Mouse (Mus musculus): ENCODE measurements around the gene Car7. TPM values are rescaled to one million over a fixed set of nuclear protein-coding genes. Genes with fewer than 3 reads are reported as not detected.

The Car7 gene
- 7.5 and 8.0 TPM in 2 replicates for polyA plus RNA-seq (2012; rRNA removed)

- WGBS, result under 1% methylated on average over 70 of the region's 70 CpGs
- DNase-seq, result peak; percentile 96
- H3K4me3 ChIP-seq (ENCODE audit: insufficient read depth, low read depth, low read length), result peak within 1 kb of the TSS; percentile 94
- H3K4me1 ChIP-seq (ENCODE audit: control insufficient read depth, insufficient read depth, low read length), result peaks cover 13% of the 10 kb centered on the region; the same call in 1 of the 2 replicates
- peak; percentile 66 for TF ChIP-seq POLR2A (IDR thresholded peaks at IDR 0.05; ENCODE audit: low read depth, low read length)
- TF ChIP-seq CTCF (conservative IDR thresholded peaks at IDR 0.05; ENCODE audit: insufficient read depth, insufficient read length, low read depth, low read length), result peak; percentile 92
- no peaks in the 10 kb centered on the region for H3K36me3 ChIP-seq (ENCODE audit: control insufficient read depth, insufficient read depth, low read length)
- no peaks in the 10 kb centered on the region for H3K27me3 ChIP-seq (replicated peaks; ENCODE audit: control insufficient read depth, insufficient read depth, low read length)
- H3K27ac ChIP-seq (ENCODE audit: insufficient read depth, low read depth, low read length), result peak within 1 kb of the TSS; percentile 74
These were observed at the start of gene Car7, which contains the start of gene Nae1 for GRCm38 (mm10) chr8:104533971-104534778. Gene Car7, plus strand, starts transcription at chr8:104534689. Gene Nae1, minus strand, starts transcription at chr8:104534637.

- Histone ChIP-seq H3K36me3 (ENCODE audit: control insufficient read depth, insufficient read depth, low read length) (no peaks in the 10 kb centered on the region; the same call in 1 of the 2 replicates), H3K4me1 (ENCODE audit: control insufficient read depth, insufficient read depth, low read length) (no peaks in the 10 kb centered on the region), H3K27me3 (replicated peaks; ENCODE audit: control insufficient read depth, insufficient read depth, low read length) (no peaks in the 10 kb centered on the region), H3K27ac (ENCODE audit: insufficient read depth, low read depth, low read length) (no peak within 1 kb of the TSS), H3K4me3 (ENCODE audit: insufficient read depth, low read depth, low read length) (peak within 1 kb of the TSS; percentile 58)
- peak; percentile 54 for DNase-seq
- no peak for TF ChIP-seq POLR2A (IDR thresholded peaks at IDR 0.05; ENCODE audit: low read depth, low read length)
- 0 out of 2 replicates have a peak, but pooled peaks have one; percentile 13 for TF ChIP-seq CTCF (conservative IDR thresholded peaks at IDR 0.05; ENCODE audit: insufficient read depth, insufficient read length, low read depth, low read length)
- 3% methylated on average over 64 of the region's 64 CpGs for WGBS
These were observed 25.2 kb upstream of the Car7 start, which contains the start of gene Terb1 for GRCm38 (mm10) chr8:104509061-104510006. Gene Terb1, minus strand, starts transcription at chr8:104509910.

GRCm38 (mm10) chr8:104510134-104510533, 24.4 kb upstream of the Car7 start:
- 81% methylated on average over 3 of the region's 3 CpGs for WGBS
- no peaks in the 10 kb centered on the region for H3K4me1 ChIP-seq (ENCODE audit: control insufficient read depth, insufficient read depth, low read length)
- no peak for TF ChIP-seq POLR2A (IDR thresholded peaks at IDR 0.05; ENCODE audit: low read depth, low read length)
- TF ChIP-seq CTCF (conservative IDR thresholded peaks at IDR 0.05; ENCODE audit: insufficient read depth, insufficient read length, low read depth, low read length), result no peak
- H3K27me3 ChIP-seq (replicated peaks; ENCODE audit: control insufficient read depth, insufficient read depth, low read length), result no peaks in the 10 kb centered on the region
- no peak overlapping the region for H3K4me3 ChIP-seq (ENCODE audit: insufficient read depth, low read depth, low read length)
- H3K27ac ChIP-seq (ENCODE audit: insufficient read depth, low read depth, low read length), result no peak overlapping the region
- DNase-seq, result no peak
- H3K36me3 ChIP-seq (ENCODE audit: control insufficient read depth, insufficient read depth, low read length), result peaks cover 2% of the 10 kb centered on the region; the same call in 1 of the 2 replicates

- H3K36me3 ChIP-seq (ENCODE audit: control insufficient read depth, insufficient read depth, low read length), result peaks cover 3% of the 10 kb centered on the region; the same call in 1 of the 2 replicates
- no peaks in the 10 kb centered on the region for H3K4me1 ChIP-seq (ENCODE audit: control insufficient read depth, insufficient read depth, low read length)
- no peak overlapping the region for H3K27ac ChIP-seq (ENCODE audit: insufficient read depth, low read depth, low read length)
- H3K4me3 ChIP-seq (ENCODE audit: insufficient read depth, low read depth, low read length), result no peak overlapping the region
- H3K27me3 ChIP-seq (replicated peaks; ENCODE audit: control insufficient read depth, insufficient read depth, low read length), result no peaks in the 10 kb centered on the region
- DNase-seq, result no peak
- WGBS, result 83% methylated on average over 5 of the region's 5 CpGs
- no peak for TF ChIP-seq CTCF (conservative IDR thresholded peaks at IDR 0.05; ENCODE audit: insufficient read depth, insufficient read length, low read depth, low read length)
- no peak for TF ChIP-seq POLR2A (IDR thresholded peaks at IDR 0.05; ENCODE audit: low read depth, low read length)
These were observed 16.6 kb upstream of the Car7 start for GRCm38 (mm10) chr8:104517872-104518271.

- H3K27me3 ChIP-seq (replicated peaks; ENCODE audit: control insufficient read depth, insufficient read depth, low read length), result no peaks in the 10 kb centered on the region
- WGBS, result 83% methylated on average over 6 of the region's 6 CpGs
These were observed 4.8 kb upstream of the Car7 start for GRCm38 (mm10) chr8:104529671-104530070.

GRCm38 (mm10) chr8:104533551-104533950, 938 bp upstream of the Car7 start:
- Histone ChIP-seq H3K4me1 (ENCODE audit: control insufficient read depth, insufficient read depth, low read length) (peaks cover 13% of the 10 kb centered on the region; the same call in 1 of the 2 replicates), H3K27me3 (replicated peaks; ENCODE audit: control insufficient read depth, insufficient read depth, low read length) (no peaks in the 10 kb centered on the region), H3K36me3 (ENCODE audit: control insufficient read depth, insufficient read depth, low read length) (no peaks in the 10 kb centered on the region), H3K27ac (ENCODE audit: insufficient read depth, low read depth, low read length) (no peak overlapping the region), H3K4me3 (ENCODE audit: insufficient read depth, low read depth, low read length) (peak overlapping the region; percentile 94)
- WGBS, result 16% methylated on average over 7 of the region's 7 CpGs
- TF ChIP-seq CTCF (conservative IDR thresholded peaks at IDR 0.05; ENCODE audit: insufficient read depth, insufficient read length, low read depth, low read length) (no peak), POLR2A (IDR thresholded peaks at IDR 0.05; ENCODE audit: low read depth, low read length) (no peak)
- DNase-seq, result no peak

More at GRCm38 (mm10) chr8:104529671-104530070, 4.8 kb upstream of the Car7 start:
- no peak overlapping the region for H3K4me3 ChIP-seq (ENCODE audit: insufficient read depth, low read depth, low read length)
- TF ChIP-seq POLR2A (IDR thresholded peaks at IDR 0.05; ENCODE audit: low read depth, low read length) (no peak), CTCF (conservative IDR thresholded peaks at IDR 0.05; ENCODE audit: insufficient read depth, insufficient read length, low read depth, low read length) (no peak)
- DNase-seq, result no peak
- no peak overlapping the region for H3K27ac ChIP-seq (ENCODE audit: insufficient read depth, low read depth, low read length)
- H3K36me3 ChIP-seq (ENCODE audit: control insufficient read depth, insufficient read depth, low read length), result no peaks in the 10 kb centered on the region; the same call in none of the 2 replicates
- peaks cover 3% of the 10 kb centered on the region; the same call in 1 of the 2 replicates for H3K4me1 ChIP-seq (ENCODE audit: control insufficient read depth, insufficient read depth, low read length)

All from kidney, adult 2 months (tissue).